Mouse (Mus musculus): ENCODE results near the gene Fdps.

DNA sequence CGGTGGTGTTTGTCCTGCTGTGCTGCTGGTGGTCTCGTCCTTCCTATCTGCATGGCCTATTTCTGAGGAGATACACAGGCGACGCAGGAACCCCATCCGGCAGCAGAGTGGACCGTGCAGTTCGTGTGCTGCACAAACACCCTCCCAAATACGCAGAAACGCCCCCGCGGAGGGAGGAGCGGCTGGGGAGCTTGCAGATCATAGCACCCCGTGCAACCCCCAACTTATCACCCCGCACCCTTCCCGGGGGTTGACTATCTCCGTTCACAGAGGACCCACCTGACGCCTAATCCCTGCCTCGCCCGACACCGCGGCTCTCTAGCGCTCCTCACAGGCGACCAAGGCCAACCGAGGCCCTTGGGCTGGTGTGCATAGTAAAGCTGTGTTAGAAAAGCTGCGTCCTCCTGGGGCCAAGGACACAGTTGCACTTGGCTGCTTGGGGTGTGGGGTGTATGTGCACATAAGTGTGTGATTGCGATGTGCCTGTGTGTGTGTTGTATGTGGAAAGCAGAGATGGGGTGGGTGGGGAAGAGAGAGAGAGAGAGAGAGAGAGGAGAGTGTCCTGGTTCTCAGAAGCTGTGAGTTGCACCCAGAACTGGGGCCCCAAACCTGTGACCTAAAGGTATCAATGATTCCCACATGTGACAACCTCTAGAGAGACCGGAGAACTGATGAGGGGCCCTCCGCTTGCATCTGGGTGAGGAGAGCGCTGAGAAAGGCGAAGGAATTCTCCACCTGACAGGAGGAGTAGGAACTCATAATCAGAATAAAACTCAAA is 30.7 kb upstream of the Fdps start:
- TF ChIP-seq CHD2 (IDR thresholded peaks at IDR 0.05; ENCODE audit: low read depth, low read length) (no peak), HCFC1 (IDR thresholded peaks at IDR 0.05; ENCODE audit: borderline replicate concordance, insufficient read depth, low read length) (no peak)

All from ES-E14 (cell line).